Mouse (Mus musculus) myocyte (in vitro differentiated cells): ENCODE data around the gene Tmem63c.

Experiments used
- E2F4 ChIP-seq: IDR thresholded peaks from one replicate; pipeline ENCODE4 v1.6.1; 2011; ENCODE audit warnings: mild to moderate bottlenecking, control low read depth, moderate library complexity; ENCODE audit not compliant: insufficient read depth
- MAX ChIP-seq: IDR thresholded peaks from one replicate; pipeline ENCODE4 v1.6.1; 2011; ENCODE audit warnings: low read depth, mild to moderate bottlenecking, control low read depth
- POLR2A ChIP-seq: IDR thresholded peaks from one replicate; pipeline ENCODE4 v1.6.1; 2011; ENCODE audit warnings: low read depth, mild to moderate bottlenecking, control low read depth, moderate library complexity; ENCODE audit not compliant: insufficient read length
- TCF12 ChIP-seq: IDR thresholded peaks from one replicate; pipeline ENCODE4 v1.6.1; 2011; ENCODE audit warnings: mild to moderate bottlenecking, control low read depth; ENCODE audit not compliant: poor library complexity, insufficient read depth, severe bottlenecking
- TCF3 ChIP-seq: IDR thresholded peaks from one replicate; pipeline ENCODE4 v1.6.1; 2011; ENCODE audit warnings: low read depth, control low read depth; ENCODE audit not compliant: insufficient read length

DNA sequence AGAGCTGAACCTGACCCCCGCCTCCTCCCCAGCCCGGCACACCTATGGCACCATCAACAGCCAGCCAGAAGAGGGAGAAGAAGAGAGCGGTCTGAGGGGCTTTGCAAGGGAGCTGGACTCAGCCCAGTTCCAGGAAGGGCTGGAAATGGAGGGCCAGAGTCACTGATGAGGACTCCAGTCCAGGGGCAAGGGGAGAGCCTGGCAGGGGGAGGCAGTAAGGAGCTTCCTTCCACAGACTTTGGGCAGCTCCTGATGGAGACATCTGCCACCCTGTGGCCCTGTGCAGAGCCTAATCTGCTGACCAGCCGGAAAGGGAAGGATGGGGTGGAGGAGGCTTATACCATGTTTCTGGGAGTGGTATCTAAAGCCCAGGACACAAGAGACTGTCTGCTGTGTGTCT lies 68.1 kb downstream of the Tmem63c start:
- TF ChIP-seq POLR2A (no peak), MAX (no peak), E2F4 (no peak), TCF12 (no peak), TCF3 (no peak)
